Comparison of ENCODE assay signal across 33 mouse cellular contexts in the genomic region with DNA sequence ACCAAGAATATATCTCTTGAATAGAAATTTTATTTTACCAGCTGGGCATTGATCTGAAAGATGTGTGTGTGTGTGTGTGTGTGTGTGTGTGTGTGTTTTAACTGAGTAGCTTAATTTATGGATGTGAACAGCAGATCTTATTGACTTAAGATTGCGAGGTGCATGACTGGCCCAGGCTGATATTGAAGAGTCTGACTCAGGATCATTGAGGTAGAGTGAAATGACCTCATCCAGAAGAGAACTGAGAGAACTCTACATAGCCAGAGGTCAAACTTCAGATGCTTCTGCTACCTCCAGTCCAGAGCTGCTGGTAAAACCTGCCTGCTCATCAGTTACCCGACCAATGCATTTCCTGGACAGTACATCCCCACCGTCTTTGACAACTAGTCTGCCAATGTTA.
"Had no signal": no experiment of that assay in that cellular context is flagged by ENCODE, and none has a peak within 500 bp of the region (broad histone marks: within the 10 kb centered on the region; RNA-seq: fewer than 3 reads in every experiment).

No protein-coding gene starts in this region.

- DNase-seq: heart, postnatal 10 days; heart, postnatal 14 days; heart, postnatal 4 days; kidney, adult 11 months; kidney, adult 18-20 months; kidney, adult 2 months; kidney, adult 8-10 months; kidney, adult 9 months; kidney, postnatal 10 days; kidney, postnatal 14 days; kidney, postnatal 25 days; kidney, postnatal 36 days; kidney, postnatal 4 days; layer of hippocampus, adult 9-11 months; layer of hippocampus, postnatal 36 days had no signal

- H3K27ac ChIP-seq: heart, embryonic 10.5 days; heart, embryonic 13.5 days; heart, embryonic 15.5 days; hindbrain, embryonic 10.5 days; hindbrain, embryonic 12.5 days; hindbrain, embryonic 13.5 days; hindbrain, embryonic 14.5 days; hindbrain, embryonic 15.5 days; hindbrain, postnatal 0 days; intestine, embryonic 15.5 days; kidney, embryonic 15.5 days; kidney, postnatal 0 days; layer of hippocampus, adult 2 months; left cerebral cortex, adult 2 months had no signal

- H3K4me1 ChIP-seq: heart, embryonic 10.5 days; heart, embryonic 12.5 days; heart, embryonic 13.5 days; heart, embryonic 15.5 days; hindbrain, embryonic 10.5 days; hindbrain, embryonic 12.5 days; hindbrain, embryonic 13.5 days; hindbrain, embryonic 15.5 days; intestine, embryonic 15.5 days; kidney, embryonic 15.5 days had no signal

- H3K9ac ChIP-seq: heart, embryonic 12.5 days; heart, embryonic 13.5 days; heart, embryonic 15.5 days; hindbrain, embryonic 12.5 days; hindbrain, embryonic 13.5 days; hindbrain, embryonic 14.5 days; hindbrain, embryonic 15.5 days; intestine, embryonic 15.5 days; kidney, embryonic 15.5 days had no signal

- ATAC-seq: hindbrain, embryonic 16.5 days; hindbrain, postnatal 0 days; inflammation-experienced regulatory T-cells, adult 6 months; intestine, embryonic 15.5 days had no signal

- H3K4me2 ChIP-seq: heart, embryonic 11.5 days; heart, embryonic 12.5 days; heart, embryonic 13.5 days; heart, embryonic 15.5 days; hindbrain, embryonic 12.5 days; hindbrain, embryonic 13.5 days; hindbrain, embryonic 14.5 days; hindbrain, embryonic 15.5 days; intestine, embryonic 15.5 days; kidney, embryonic 15.5 days had no signal

- H3K9me3 ChIP-seq: heart, embryonic 10.5 days; heart, embryonic 12.5 days; heart, embryonic 13.5 days; heart, embryonic 15.5 days; hindbrain, embryonic 10.5 days; hindbrain, embryonic 12.5 days; hindbrain, embryonic 13.5 days; hindbrain, embryonic 15.5 days; intestine, embryonic 15.5 days; kidney, embryonic 15.5 days had no signal

- H3K4me3 ChIP-seq: heart, embryonic 10.5 days; heart, embryonic 12.5 days; heart, embryonic 13.5 days; heart, embryonic 15.5 days; hindbrain, embryonic 10.5 days; hindbrain, embryonic 12.5 days; hindbrain, embryonic 13.5 days; hindbrain, embryonic 15.5 days; intestine, embryonic 15.5 days; kidney, embryonic 15.5 days; layer of hippocampus, adult 2 months; left cerebral cortex, adult 2 months had no signal

- H3K27me3 ChIP-seq: heart, embryonic 12.5 days; heart, embryonic 13.5 days; heart, embryonic 15.5 days; hindbrain, embryonic 12.5 days; hindbrain, embryonic 13.5 days; hindbrain, embryonic 15.5 days; intestine, embryonic 15.5 days; kidney, embryonic 15.5 days had no signal
